Mouse (Mus musculus): ENCODE measurements at regions not wholly inside any gene's neighbourhood (a gene's known extent, or its start where the extent isn't known, plus 50 kb on each side); places are given as distances from the start of the nearest gene placed in this dataset.

GRCm38 (mm10) chr10:116726031-116726430 is 144.7 kb upstream of the Cnot2 start:
- WGBS = 84% methylated on average over 5 of the region's 5 CpGs
- no peak overlapping the region for H3K4me2 ChIP-seq (ENCODE audit: low read depth, low read length)
- no peak overlapping the region for H3K9ac ChIP-seq (replicated peaks; ENCODE audit: low read depth, low read length)
- no peak for DNase-seq (ENCODE audit: low spot score)
- TF ChIP-seq EP300 (IDR thresholded peaks at IDR 0.05; ENCODE audit: low read depth) (no peak), CTCF (IDR thresholded peaks at IDR 0.05; ENCODE audit: low read depth) (no peak)
- no peaks in the 10 kb centered on the region for H3K4me1 ChIP-seq (ENCODE audit: control insufficient read depth, insufficient read depth)
- no peak overlapping the region for H3K27ac ChIP-seq (ENCODE audit: low read depth)
- peaks cover 7% of the 10 kb centered on the region; the same call in 1 of the 2 replicates for H3K27me3 ChIP-seq (ENCODE audit: control insufficient read depth, insufficient read depth, low read length)
- no peak for ATAC-seq (ENCODE audit: insufficient read depth, low read depth)
- no peaks in the 10 kb centered on the region for H3K9me3 ChIP-seq (replicated peaks; ENCODE audit: control insufficient read depth, low read length)
- H3K4me3 ChIP-seq (ENCODE audit: low read depth, low read length) = no peak overlapping the region
- H3K36me3 ChIP-seq (replicated peaks; ENCODE audit: control insufficient read depth, insufficient read depth, low read length) = no peaks in the 10 kb centered on the region

- ATAC-seq (ENCODE audit: insufficient read depth, low read depth) = no peak
- no peaks in the 10 kb centered on the region for H3K36me3 ChIP-seq (replicated peaks; ENCODE audit: control insufficient read depth, insufficient read depth, low read length)
- TF ChIP-seq CTCF (IDR thresholded peaks at IDR 0.05; ENCODE audit: low read depth) (no peak), EP300 (IDR thresholded peaks at IDR 0.05; ENCODE audit: low read depth) (no peak)
- WGBS = 79% methylated on average over 9 of the region's 9 CpGs
- H3K4me1 ChIP-seq (ENCODE audit: control insufficient read depth, insufficient read depth) = no peaks in the 10 kb centered on the region
- no peaks in the 10 kb centered on the region for H3K9me3 ChIP-seq (replicated peaks; ENCODE audit: control insufficient read depth, low read length)
- H3K9ac ChIP-seq (replicated peaks; ENCODE audit: low read depth, low read length) = no peak overlapping the region
- H3K27me3 ChIP-seq (ENCODE audit: control insufficient read depth, insufficient read depth, low read length) = no peaks in the 10 kb centered on the region
- H3K4me3 ChIP-seq (ENCODE audit: low read depth, low read length) = no peak overlapping the region
- no peak overlapping the region for H3K4me2 ChIP-seq (ENCODE audit: low read depth, low read length)
- H3K27ac ChIP-seq (ENCODE audit: low read depth) = no peak overlapping the region
- no peak for DNase-seq (ENCODE audit: low spot score)
Observed at GRCm38 (mm10) chr10:116721986-116722385, 140.7 kb upstream of the Cnot2 start.

GRCm38 (mm10) chr10:116719616-116720015 is 138.3 kb upstream of the Cnot2 start:
- Histone ChIP-seq H3K27me3 (ENCODE audit: control insufficient read depth, insufficient read depth, low read length) (no peaks in the 10 kb centered on the region), H3K4me2 (ENCODE audit: low read depth, low read length) (no peak overlapping the region), H3K27ac (ENCODE audit: low read depth) (no peak overlapping the region), H3K36me3 (replicated peaks; ENCODE audit: control insufficient read depth, insufficient read depth, low read length) (no peaks in the 10 kb centered on the region), H3K9me3 (replicated peaks; ENCODE audit: control insufficient read depth, low read length) (no peaks in the 10 kb centered on the region), H3K4me3 (ENCODE audit: low read depth, low read length) (no peak overlapping the region), H3K9ac (replicated peaks; ENCODE audit: low read depth, low read length) (no peak overlapping the region), H3K4me1 (ENCODE audit: control insufficient read depth, insufficient read depth) (no peaks in the 10 kb centered on the region)
- TF ChIP-seq CTCF (IDR thresholded peaks at IDR 0.05; ENCODE audit: low read depth) (no peak), EP300 (IDR thresholded peaks at IDR 0.05; ENCODE audit: low read depth) (no peak)
- WGBS = 71% methylated on average over 5 of the region's 5 CpGs
- DNase-seq (ENCODE audit: low spot score) (no peak), ATAC-seq (ENCODE audit: insufficient read depth, low read depth) (no peak)

GRCm38 (mm10) chr10:116717961-116718360 is 136.7 kb upstream of the Cnot2 start:
- no peaks in the 10 kb centered on the region for H3K27me3 ChIP-seq (ENCODE audit: control insufficient read depth, insufficient read depth, low read length)
- no peak overlapping the region for H3K9ac ChIP-seq (replicated peaks; ENCODE audit: low read depth, low read length)
- peaks cover 12% of the 10 kb centered on the region for H3K4me1 ChIP-seq (ENCODE audit: control insufficient read depth, insufficient read depth)
- ATAC-seq (ENCODE audit: insufficient read depth, low read depth) (no peak), DNase-seq (ENCODE audit: low spot score) (no peak)
- no peak for TF ChIP-seq CTCF (IDR thresholded peaks at IDR 0.05; ENCODE audit: low read depth)
- TF ChIP-seq EP300 (IDR thresholded peaks at IDR 0.05; ENCODE audit: low read depth) = no peak
- no peaks in the 10 kb centered on the region for H3K36me3 ChIP-seq (replicated peaks; ENCODE audit: control insufficient read depth, insufficient read depth, low read length)
- no peak overlapping the region for H3K4me3 ChIP-seq (ENCODE audit: low read depth, low read length)
- no peak overlapping the region for H3K27ac ChIP-seq (ENCODE audit: low read depth)
- no peaks in the 10 kb centered on the region for H3K9me3 ChIP-seq (replicated peaks; ENCODE audit: control insufficient read depth, low read length)
- WGBS = 61% methylated on average over 10 of the region's 10 CpGs
- H3K4me2 ChIP-seq (ENCODE audit: low read depth, low read length) = no peak overlapping the region

GRCm38 (mm10) chr10:116717017-116717643 is 135.8 kb upstream of the Cnot2 start:
- 83% methylated on average over 4 of the region's 4 CpGs for WGBS
- ATAC-seq (ENCODE audit: insufficient read depth, low read depth) = no peak
- H3K27me3 ChIP-seq (ENCODE audit: control insufficient read depth, insufficient read depth, low read length) = no peaks in the 10 kb centered on the region

GRCm38 (mm10) chr10:116713456-116713855 is 132.1 kb upstream of the Cnot2 start:
- DNase-seq (ENCODE audit: low spot score) = peak; percentile 47
- no peak overlapping the region for H3K9ac ChIP-seq (replicated peaks; ENCODE audit: low read depth, low read length)
- no peak overlapping the region for H3K4me2 ChIP-seq (ENCODE audit: low read depth, low read length)
- no peaks in the 10 kb centered on the region for H3K9me3 ChIP-seq (replicated peaks; ENCODE audit: control insufficient read depth, low read length)
- ATAC-seq (ENCODE audit: insufficient read depth, low read depth) = no peak
- no peak overlapping the region for H3K4me3 ChIP-seq (ENCODE audit: low read depth, low read length)
- H3K27ac ChIP-seq (ENCODE audit: low read depth) = no peak overlapping the region
- TF ChIP-seq EP300 (IDR thresholded peaks at IDR 0.05; ENCODE audit: low read depth) (no peak), CTCF (IDR thresholded peaks at IDR 0.05; ENCODE audit: low read depth) (no peak)
- H3K27me3 ChIP-seq (ENCODE audit: control insufficient read depth, insufficient read depth, low read length) = no peaks in the 10 kb centered on the region
- no peaks in the 10 kb centered on the region for H3K36me3 ChIP-seq (replicated peaks; ENCODE audit: control insufficient read depth, insufficient read depth, low read length)
- 26% methylated on average over 11 of the region's 11 CpGs for WGBS
- peaks cover 12% of the 10 kb centered on the region for H3K4me1 ChIP-seq (ENCODE audit: control insufficient read depth, insufficient read depth)

More at GRCm38 (mm10) chr10:116717017-116717643, 135.8 kb upstream of the Cnot2 start:
- H3K4me3 ChIP-seq (ENCODE audit: low read depth, low read length) = no peak overlapping the region
- no peak overlapping the region for H3K9ac ChIP-seq (replicated peaks; ENCODE audit: low read depth, low read length)
- no peak overlapping the region for H3K27ac ChIP-seq (ENCODE audit: low read depth)
- H3K4me2 ChIP-seq (ENCODE audit: low read depth, low read length) = no peak overlapping the region
- H3K4me1 ChIP-seq (ENCODE audit: control insufficient read depth, insufficient read depth) = peaks cover 12% of the 10 kb centered on the region
- TF ChIP-seq CTCF (IDR thresholded peaks at IDR 0.05; ENCODE audit: low read depth) (no peak), EP300 (IDR thresholded peaks at IDR 0.05; ENCODE audit: low read depth) (no peak)
- H3K36me3 ChIP-seq (replicated peaks; ENCODE audit: control insufficient read depth, insufficient read depth, low read length) = no peaks in the 10 kb centered on the region
- DNase-seq (ENCODE audit: low spot score) = no peak
- H3K9me3 ChIP-seq (replicated peaks; ENCODE audit: control insufficient read depth, low read length) = no peaks in the 10 kb centered on the region

Measured in heart, postnatal 0 days (tissue).